Mouse (Mus musculus) ES-Bruce4 (cell line): ENCODE data around the gene Yju2.

Experiments
- CTCF ChIP-seq: IDR thresholded peaks from one replicate; pipeline ENCODE4 v1.8.1; 2011; ENCODE audit warnings: low read depth, low read length
- EP300 ChIP-seq: IDR thresholded peaks from 2 replicates; pipeline ENCODE4 v1.6.1; 2011; ENCODE audit warnings: low read depth, low read length; ENCODE audit not compliant: insufficient read depth
- POLR2A ChIP-seq: IDR thresholded peaks from one replicate; pipeline ENCODE4 v1.8.1; 2011; ENCODE audit warnings: low read length; ENCODE audit not compliant: insufficient read depth

DNA sequence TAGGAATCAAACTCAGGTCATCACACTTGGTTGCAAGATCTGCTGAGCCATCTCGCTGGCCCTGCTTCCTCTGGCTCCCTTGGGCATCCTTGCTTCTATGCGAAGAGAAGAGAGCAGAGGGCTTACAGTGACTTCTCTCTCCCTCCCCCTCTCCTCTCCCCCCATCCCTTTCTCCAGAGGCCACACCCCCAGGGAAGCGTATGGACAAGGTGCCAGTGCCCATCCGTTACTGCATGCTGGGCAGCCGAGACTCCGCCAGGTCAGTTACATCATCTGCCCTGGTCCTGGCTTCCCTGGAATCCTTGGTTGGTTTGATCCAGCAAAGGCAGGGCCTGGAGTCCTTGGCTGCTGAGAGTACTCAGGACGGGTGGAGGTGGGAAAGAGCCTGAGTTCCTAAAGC, 52.5 kb downstream of the Yju2 start:
- TF ChIP-seq CTCF (no peak), EP300 (no peak), POLR2A (no peak)
